Mouse (Mus musculus) c-Kit-negative CD71-positive TER-119-positive erythroid progenitor cells, embryonic 14.5 days (primary cell): ENCODE results near the gene D430041D05Rik.

Experiments
- DNase-seq: peaks from one replicate; pipeline ENCODE4 v3.0.0-alpha.2; 2013; ENCODE audit warnings: low read depth, low spot score

Gene D430041D05Rik

GRCm38 (mm10) chr2:104410963-104411545 is at the start of gene D430041D05Rik:
D430041D05Rik (minus strand) TSS chr2:104411013.
- DNase-seq = no peak

- no peak for DNase-seq
Measured at GRCm38 (mm10) chr2:104460021-104460420, 49.2 kb upstream of the D430041D05Rik start.

DNA sequence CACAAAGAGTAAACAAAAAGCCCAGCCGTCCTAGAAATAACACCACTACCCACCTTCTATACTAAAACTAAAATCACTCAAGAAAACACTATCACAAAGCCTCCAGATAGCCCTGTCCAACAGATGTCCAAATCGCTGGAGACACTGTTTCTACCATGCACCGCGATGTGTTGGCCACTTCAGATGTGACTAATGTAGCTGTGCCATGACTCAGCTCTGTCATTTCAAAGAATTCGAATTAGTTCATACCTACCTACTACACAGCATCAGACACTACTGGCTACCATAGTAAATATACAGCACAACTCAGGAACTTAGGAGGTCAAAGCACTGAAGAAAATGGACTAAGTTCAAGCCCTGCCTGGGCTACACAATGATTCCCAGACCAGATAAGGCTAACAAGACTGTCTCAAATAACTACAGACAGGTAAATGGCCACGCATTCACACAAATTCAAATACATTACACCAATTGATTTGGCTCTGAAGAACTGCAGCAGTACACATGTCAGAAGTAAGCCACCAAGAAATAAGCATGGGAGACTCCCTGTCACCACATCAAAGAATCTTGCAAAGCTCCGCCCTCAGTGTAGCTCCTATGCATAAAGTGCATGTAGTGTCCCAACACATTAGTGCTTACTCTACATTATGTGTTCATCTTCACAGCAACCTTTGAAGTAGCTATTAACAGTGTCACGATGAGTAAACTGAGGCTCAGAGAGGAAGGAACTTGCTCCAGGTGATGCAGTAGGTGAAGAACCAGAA is 47.9 kb upstream of the D430041D05Rik start:
- DNase-seq = no peak

- DNase-seq = no peak
Measured at GRCm38 (mm10) chr2:104457106-104457505, 46.3 kb upstream of the D430041D05Rik start.

DNA sequence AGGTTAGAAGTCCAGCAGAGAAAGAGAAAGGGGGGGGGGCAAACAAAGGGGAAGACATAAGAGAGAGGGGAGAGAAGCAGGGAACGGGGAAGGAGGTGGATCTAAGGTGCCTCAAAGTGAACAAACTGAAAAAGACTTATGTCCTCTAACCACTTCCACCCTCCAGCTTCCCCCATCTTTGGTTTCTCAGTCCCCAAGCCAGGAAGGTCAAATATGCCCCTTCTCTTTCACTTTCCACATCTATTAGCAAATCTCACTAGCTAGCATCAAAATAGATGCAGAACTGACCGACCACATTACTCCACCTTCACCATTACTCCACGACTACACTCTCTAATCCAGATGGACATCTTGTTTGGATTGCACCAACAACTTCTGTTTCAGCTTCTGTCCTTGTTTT is 39.9 kb upstream of the D430041D05Rik start:
- DNase-seq = no peak

DNA sequence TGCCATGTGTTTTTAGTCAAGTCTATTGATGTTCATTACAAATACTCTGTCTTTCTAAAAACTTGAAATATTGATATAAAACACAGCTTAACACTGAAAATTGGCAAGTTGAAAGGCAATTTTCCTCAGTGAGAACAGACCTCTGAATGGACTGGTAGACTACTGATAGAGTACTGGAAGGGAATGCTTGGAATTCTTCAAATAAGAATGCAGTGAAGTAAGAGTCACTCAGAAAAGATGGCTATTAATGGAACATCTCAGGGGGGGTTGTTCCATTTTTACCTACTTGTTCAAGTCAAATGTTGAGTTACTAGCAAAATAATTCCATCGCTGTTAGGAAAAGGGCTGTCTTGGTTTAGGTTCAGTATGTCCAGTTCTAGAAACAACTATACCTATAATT is 38.4 kb upstream of the D430041D05Rik start:
- no peak for DNase-seq

DNA sequence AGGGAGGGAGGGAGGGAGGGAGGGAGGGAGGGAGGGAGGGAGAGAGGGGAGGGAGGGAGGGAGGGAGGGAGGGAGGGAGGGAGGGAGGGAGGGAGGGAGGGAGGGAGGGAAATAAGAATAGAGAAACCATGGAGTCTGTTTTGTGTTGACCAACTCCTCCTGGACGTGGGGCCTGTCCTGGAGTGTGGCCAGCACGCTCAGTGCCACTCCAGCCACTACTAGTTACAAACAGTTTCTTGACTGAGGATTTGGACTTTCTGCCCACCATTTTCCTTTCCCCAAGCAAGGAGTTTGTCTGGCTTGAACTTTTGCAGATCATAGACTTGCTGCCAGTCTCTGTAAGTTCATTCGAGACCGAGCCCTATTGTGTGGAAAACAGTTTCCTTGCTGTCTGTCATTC is 37.4 kb upstream of the D430041D05Rik start:
- DNase-seq = no peak

GRCm38 (mm10) chr2:104446016-104446415 is 35.2 kb upstream of the D430041D05Rik start:
- no peak for DNase-seq

DNA sequence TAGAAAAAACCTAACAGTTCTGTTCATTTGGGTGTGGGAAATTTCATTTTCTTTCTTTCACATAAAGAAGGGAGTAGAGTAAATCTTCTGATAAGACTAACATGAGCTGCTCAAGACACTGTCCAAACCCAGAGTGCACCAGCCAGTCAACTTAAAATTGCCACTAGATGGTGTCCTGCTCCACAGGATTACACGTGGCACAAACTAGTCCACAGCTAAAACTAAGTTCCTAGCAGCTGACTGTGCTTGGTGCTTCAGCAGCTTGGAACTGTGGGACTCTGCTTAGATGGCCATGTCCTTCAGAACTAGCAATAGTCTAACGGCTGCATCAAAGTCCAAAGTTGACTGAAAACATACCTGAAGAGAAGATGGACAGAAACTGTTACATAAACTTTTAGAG is 34.0 kb upstream of the D430041D05Rik start:
- peak; percentile 20 for DNase-seq

DNA sequence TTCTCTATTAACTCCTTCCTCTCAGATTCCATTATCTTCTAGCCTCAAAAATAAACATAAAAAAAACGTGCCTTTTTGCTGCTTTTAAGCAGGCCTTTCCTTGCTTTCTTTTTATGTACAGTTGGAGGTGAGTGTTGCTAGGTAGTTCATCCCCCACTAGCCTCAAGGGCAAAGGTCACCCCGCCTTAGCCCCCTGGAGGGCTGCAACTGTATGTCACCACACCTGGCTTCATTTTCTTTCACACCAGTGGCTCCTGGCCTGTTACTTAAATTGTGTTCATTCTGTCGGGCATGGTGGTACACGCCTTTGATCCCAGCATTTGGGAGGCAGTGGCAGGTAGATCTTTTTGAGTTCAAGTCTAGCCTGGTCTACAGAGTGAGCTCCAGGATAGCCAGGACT is 31.5 kb upstream of the D430041D05Rik start:
- DNase-seq = no peak

DNA sequence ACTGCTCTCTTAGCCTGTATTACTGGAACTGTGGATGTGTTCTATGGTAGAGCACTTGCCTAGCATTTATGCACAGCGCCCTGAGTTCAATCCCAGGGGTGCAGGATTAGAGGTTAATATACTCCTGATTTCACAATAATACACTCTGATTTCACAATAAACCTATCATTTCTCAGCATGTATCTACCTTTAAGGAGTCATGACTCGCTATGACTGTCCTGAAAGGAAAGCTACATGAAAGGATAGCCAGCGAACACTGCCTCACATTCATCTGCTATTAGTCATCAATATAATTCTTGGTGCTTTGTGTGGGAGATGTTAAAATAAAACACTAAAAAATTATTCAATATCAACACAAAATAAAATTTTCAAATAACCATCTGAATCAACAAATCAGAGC is 25.4 kb upstream of the D430041D05Rik start:
- no peak for DNase-seq

DNA sequence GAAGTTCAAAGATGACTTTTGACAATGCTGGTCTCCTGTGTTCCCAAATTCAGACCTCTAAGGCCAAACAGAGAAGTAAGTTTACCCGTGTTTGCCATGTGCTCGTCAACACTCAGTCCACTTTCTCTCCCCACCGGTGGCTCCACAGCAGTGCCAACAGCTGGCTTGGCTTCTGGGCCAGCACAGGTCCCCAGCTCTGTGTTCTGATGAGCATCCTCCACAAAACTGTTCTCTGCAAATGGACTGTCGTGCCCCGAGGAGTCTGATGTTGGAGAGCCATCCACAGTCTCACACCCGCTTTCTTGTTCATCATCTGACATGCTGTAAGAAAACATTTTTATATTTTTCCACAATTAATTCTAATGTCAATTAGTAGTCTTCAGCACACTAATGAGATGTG is 20.3 kb upstream of the D430041D05Rik start:
- no peak for DNase-seq

GRCm38 (mm10) chr2:104430566-104430965 is 19.8 kb upstream of the D430041D05Rik start:
- DNase-seq = no peak

- DNase-seq = no peak
Measured at GRCm38 (mm10) chr2:104426112-104426511, 15.3 kb upstream of the D430041D05Rik start.

- DNase-seq = peak; percentile 12
Measured at GRCm38 (mm10) chr2:104422230-104422629, 11.4 kb upstream of the D430041D05Rik start.

DNA sequence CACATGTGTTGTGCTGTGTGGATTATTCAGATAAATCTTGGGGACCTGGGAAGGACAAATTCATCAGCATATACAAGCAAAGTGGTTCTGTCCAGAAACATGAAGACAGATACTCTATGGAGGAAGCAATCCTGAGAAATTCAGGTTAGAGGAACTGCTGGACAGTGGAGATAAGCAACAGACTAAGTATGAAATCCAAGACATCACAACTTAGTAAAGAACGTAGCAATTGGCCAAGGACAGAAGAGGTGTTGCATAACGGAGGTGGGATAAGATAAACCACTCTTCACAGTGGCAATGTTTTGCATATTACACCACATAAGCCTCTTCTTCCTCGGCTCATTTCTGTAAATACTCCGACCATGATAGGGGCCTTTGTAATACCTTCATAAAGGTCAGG is 10.0 kb upstream of the D430041D05Rik start:
- no peak for DNase-seq

- DNase-seq = no peak
Measured at GRCm38 (mm10) chr2:104419999-104420398, 9.2 kb upstream of the D430041D05Rik start.

GRCm38 (mm10) chr2:104419411-104419810 is 8.6 kb upstream of the D430041D05Rik start:
- DNase-seq = no peak

GRCm38 (mm10) chr2:104413011-104413410 is 2.2 kb upstream of the D430041D05Rik start:
- no peak for DNase-seq

DNA sequence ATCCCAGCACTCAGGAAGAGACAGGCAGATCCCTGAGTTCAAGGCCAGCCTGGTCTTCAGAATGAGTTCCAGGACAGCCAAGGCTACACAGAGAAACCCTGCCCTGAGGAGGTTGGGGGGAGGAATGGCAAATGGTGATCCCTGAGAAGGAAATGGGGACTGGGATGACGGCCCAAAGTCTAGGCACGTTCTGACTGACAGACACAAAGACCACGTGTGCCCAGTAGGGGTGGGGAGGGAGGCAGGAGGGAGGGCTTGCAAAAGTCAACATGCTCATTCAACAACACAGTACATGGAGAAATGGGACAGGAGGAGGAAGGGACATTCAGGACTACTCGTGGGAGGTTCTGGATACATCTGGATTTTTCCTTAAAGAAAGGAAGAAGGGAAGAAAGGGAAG is 1.7 kb upstream of the D430041D05Rik start:
- DNase-seq = no peak

GRCm38 (mm10) chr2:104411806-104412205 is 993 bp upstream of the D430041D05Rik start:
- DNase-seq = no peak

DNA sequence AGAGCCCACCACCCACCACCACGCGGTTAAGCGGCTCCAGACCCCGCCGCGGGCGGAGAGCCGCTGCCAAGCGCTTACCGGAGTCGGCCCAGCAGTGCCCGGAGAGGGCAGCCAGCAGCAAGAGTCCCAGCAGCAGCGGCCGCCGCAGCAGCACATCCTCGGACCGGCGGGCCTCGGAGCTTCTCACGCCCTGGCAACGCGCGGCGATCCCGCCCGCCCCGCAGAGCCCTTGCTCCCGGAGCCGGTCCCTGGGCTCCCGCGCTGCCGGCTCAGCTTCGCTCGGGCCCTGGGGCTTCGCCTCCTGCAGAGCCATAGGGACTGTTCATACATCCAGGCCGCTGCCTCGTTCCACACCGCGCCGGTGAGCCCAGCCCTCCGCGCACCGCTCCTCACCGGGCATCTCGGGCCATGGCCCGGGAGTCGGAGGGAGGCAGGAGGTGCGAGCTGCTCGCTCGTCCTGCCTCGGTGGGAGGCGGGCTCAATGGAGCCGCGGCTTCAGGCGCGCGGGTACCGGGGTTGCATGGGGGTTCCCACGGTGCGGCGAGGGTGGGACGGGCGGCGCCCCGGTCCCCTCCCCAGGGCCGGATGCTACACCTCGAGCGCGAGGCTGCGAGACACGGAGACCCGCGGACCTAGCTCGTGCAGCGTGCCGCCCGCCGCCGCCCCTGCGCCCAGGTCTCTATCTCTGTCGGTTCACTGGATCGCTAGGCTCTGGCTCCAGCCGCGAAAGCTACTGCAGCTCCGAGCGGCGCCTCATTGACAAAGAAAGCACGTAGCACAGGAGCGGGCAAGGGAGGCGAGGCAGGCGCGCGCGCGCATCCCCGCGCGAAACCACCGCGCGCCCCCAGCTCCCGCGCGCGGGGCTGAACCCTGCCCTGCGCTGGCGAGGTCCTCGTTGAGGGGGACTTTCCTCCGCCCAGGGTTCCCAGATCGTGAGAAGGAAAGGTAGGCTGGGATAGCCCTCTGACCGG is 677 bp downstream of the D430041D05Rik start:
- DNase-seq = no peak
